Mouse (Mus musculus) left cerebral cortex, adult 2 months (tissue): ENCODE measurements around the gene Ppp3ca. TPM values are rescaled to one million over a fixed set of nuclear protein-coding genes. Genes with fewer than 3 reads are reported as not detected.

ENCODE experiments used
- DNase-seq, 2 experiments: peaks; one replicate each; pipeline ENCODE4 v3.0.0; 2021 to 2022; ENCODE audit warnings: low spot score in 2 of 2, mixed read lengths in 1 of 2; ENCODE audit errors: extremely low spot score in 1 of 2
- H3K27ac ChIP-seq: fragments of 200-600 bp; 2 replicates; pipeline ENCODE4 v1.8.1; 2022
- H3K4me3 ChIP-seq: fragments of 200-600 bp; 2 replicates; pipeline ENCODE4 v1.8.1; 2022
- CTCF ChIP-seq: fragments of 200-600 bp; IDR thresholded peaks from 2 replicates; pipeline ENCODE4 v1.8.1; 2022; ENCODE audit warnings: antibody characterized with exemption, mild to moderate bottlenecking, moderate library complexity
- intact Hi-C: fragments of 180-260 bp; cut with DNase I; formaldehyde crosslinking; loops from one replicate; pipeline ENCODE4 v1.15.1; 2025
- total RNA-seq, 2 experiments: library from RNA; stranded (reverse); gene quantifications; 2 replicates each; pipeline ENCODE4 v1.2.3; 2021

Ppp3ca gene
- total RNA-seq, 2 experiments from 2014 or later, result 868 to 887 TPM

DNA sequence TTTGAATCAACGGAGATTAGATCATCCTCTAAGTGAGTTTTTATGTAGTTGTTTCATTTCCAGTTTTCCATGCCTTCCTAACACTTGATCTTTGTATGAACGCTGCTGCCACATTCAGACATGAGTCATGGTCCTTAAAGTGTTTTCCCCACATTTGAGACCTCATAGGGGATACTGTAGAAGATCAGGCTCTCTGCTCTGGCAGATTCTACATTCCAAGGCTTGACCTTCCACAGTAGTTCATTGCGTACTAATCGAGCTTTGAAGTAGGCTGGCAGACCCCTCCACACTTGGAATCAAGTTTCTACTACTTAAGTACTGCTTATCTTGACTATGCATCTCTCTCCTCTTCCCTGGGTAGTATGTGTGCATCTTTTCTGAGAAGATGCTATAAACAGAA is 183.7 kb downstream of the Ppp3ca start:
- Histone ChIP-seq H3K4me3 (no peak overlapping the region), H3K27ac (no peak overlapping the region)
- no peak for TF ChIP-seq CTCF
- intact Hi-C loops, result no loop called here
- DNase-seq, result no peak

DNA sequence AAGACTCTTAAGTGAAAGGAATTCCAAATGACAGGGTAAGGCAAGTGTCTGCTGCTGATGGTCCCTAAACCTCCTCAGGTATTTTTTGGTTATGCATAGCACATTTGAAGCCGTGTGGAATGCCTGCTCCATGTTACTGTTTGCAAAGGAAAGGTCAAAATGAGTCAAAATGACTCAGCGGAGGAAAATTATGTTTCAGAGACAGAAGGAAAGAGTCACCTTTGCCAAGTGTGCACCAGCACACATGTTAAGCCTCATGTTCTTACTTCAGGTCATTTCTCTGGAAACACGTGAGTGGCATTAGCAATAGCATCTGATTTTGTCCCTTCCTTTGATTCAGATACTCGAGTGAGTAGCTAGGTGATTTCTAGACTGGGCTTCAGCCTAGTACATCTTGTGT is 186.1 kb downstream of the Ppp3ca start:
- TF ChIP-seq CTCF, result no peak
- intact Hi-C loops, result no loop called here

DNA sequence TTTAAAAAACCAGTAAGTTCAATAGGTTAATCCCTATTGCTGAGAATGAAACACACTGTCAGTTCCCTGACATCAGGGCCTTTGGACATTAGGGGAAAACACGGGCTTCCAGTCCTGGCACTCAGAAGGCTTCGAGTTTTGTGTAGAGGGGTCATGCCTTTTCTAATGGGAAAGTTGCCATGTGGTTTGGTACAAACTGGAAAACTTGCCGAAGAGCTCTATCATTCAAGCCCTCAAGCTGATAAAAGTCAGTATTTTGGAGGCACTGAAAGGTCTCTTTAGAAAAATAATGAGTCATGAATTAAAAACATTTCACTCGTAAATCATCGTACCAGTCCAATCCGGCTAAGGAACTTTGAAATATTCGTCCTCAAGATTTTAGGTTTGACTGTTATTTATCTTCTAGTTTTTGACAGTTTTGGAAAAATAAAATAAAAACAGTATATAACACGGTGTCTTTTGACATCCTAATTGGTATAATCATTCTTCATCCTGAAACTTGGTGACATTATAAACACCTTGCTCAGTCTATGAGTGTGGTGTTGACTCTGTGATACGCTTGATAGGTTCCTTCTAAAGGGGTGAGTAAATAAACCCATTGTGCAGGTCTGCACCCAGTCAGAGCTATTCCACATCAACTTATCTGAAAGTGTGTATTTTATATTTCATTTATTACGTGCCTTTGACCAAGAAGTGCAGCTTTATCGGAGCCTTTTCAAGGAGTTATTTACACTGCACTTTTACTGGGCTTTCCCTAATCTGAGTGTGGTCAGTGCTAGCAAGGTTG is 192.3 kb downstream of the Ppp3ca start:
- no peak overlapping the region for H3K4me3 ChIP-seq
- DNase-seq, result no peak
- no peak overlapping the region for H3K27ac ChIP-seq
- no peak for TF ChIP-seq CTCF
- intact Hi-C loops, result no loop called here

More for the DNA sequence above, 186.1 kb downstream of the Ppp3ca start:
- no peak for DNase-seq
- Histone ChIP-seq H3K4me3 (no peak overlapping the region), H3K27ac (peak overlapping the region; percentile 11)

DNA sequence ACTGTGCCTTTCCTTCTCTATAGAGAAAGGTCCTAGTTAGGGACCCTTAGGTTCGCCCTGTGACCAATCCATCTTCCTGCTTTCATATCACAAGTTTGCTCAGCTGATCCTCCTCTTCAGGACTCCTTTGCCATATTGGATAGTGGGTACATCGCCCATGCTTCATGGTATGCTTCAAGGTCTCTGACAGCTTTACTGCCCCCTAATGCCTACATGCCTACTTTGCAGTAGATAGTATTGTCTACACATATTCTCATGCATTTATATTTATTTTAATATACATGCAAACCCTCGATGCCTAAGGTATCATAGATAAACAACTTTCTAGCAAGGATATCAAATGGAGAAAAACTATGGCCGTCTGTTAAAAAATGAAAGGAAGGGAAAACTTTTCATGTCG is 193.2 kb downstream of the Ppp3ca start:
- TF ChIP-seq CTCF, result peak; percentile 8; the same call in 1 of the 2 replicates
- intact Hi-C loops, result no loop called here
- no peak for DNase-seq
- H3K4me3 ChIP-seq, result no peak overlapping the region
- no peak overlapping the region for H3K27ac ChIP-seq

DNA sequence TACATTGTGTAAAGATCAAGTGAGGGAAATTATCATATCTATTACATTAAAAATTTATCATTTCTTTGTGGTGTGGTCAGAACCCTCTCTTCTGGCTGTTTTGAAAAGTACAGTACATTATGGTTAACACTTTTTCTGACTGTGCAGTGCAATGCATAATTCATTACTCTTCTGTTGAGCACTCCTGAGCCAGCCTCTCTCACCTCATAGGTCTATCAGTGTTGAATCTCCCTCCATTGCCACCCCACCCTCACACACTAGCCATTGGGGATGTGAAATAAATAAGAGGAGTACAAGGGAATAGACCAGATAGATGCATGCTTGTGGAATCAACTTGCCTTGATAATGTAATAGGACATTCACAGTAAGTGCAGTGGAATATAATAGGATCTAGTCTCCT is 194.4 kb downstream of the Ppp3ca start:
- Histone ChIP-seq H3K27ac (no peak overlapping the region), H3K4me3 (no peak overlapping the region)
- no peak for DNase-seq
- intact Hi-C loops, result no loop called here
- TF ChIP-seq CTCF, result no peak

DNA sequence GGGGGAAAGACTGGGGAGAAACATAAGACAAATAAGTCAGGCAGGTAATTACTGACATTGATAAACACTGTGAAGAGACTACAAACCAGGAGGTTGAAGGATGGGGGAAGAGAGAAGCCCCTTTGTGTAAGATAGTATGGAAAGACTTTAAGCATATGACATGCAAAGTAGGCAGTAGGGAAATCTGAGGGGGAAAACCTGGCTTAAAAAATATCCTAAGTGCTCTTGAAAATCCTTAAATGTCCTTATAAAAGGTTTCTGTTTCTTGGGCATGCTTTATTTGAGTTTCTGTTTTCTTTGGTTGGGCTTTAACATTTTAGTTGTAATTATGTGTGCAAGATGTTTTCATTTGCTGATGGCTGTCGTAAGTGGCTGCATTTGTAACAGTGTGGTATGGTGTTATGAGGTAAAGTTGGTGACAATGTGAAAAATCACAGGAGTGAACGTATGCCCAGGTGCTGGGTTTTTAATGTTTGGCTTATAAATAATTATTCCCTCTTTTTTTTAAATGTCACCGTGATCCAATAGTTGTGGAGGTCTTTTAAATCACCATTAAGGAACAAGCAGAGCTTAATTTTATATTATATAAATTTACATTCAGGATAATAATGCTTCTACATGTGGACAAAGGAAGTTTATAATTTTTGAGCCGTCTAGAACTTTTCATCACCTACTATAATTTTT is 195.4 kb downstream of the Ppp3ca start:
- no peak for DNase-seq
- no peak for TF ChIP-seq CTCF

DNA sequence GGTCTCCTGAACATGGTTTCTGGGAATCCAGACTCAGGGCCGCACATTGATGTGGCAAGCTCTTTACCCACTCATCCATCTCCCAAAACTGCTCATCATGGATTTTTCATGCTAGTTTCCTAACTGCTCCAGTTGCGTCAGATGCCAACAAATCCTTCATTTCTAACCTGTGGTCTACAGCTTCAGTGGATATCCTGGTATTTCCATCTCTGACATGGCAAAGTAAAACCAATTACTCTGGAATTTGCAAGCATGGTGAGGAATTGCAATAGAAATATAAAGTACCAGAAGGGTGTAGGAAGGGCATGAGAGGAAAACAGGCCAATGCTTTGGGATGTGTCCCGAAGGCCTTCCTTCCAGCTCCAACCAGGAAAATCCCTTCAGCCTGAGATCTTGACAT is 196.2 kb downstream of the Ppp3ca start:
- DNase-seq, result no peak
- no peak for TF ChIP-seq CTCF
- intact Hi-C loops, result no loop called here
- H3K27ac ChIP-seq, result no peak overlapping the region
- H3K4me3 ChIP-seq, result no peak overlapping the region

More for the DNA sequence above, 195.4 kb downstream of the Ppp3ca start:
- Histone ChIP-seq H3K27ac (no peak overlapping the region), H3K4me3 (no peak overlapping the region)
- intact Hi-C loops, result no loop called here

DNA sequence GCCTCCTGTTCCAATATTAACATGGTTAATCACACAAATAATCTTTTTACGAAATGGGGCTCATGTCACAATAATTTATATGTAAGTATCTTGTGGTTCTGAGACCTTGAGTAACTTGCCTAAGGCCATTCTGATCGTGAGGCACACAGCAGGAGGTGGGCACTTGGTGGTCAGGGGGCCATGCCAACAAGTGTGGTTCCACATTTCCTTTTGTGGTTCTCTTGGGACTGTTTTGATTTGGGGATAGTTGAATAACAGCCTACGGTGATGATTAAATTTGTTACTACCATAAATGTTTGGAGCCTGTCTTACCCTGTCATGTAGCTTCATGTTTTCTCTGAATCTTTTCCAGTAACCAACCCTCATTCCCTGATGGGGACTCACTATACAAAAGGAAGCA is 196.6 kb downstream of the Ppp3ca start:
- TF ChIP-seq CTCF, result no peak
- Histone ChIP-seq H3K27ac (no peak overlapping the region), H3K4me3 (no peak overlapping the region)
- intact Hi-C loops, result no loop called here
- DNase-seq, result no peak

DNA sequence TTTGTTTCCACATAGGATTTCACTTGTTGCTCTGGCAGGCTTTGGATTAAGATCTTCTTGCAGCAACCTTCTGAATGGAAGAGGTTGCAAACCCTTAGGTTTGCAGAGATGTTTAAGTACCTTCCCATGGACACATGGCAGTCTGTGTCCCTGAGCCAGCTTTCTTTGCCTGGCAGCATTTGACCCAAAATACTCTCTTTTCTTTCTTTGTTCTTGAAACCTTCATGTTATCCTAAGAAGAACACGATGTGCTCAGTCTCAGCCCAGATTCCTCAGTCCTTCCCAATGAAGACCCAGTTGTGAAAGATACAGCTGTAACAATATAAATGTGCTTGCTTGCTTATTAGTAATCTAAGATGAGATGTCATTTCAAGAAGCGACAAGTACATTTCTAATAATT is 197.4 kb downstream of the Ppp3ca start:
- Histone ChIP-seq H3K4me3 (no peak overlapping the region), H3K27ac (no peak overlapping the region)
- no peak for TF ChIP-seq CTCF
- DNase-seq, result no peak
- intact Hi-C loops, result no loop called here

DNA sequence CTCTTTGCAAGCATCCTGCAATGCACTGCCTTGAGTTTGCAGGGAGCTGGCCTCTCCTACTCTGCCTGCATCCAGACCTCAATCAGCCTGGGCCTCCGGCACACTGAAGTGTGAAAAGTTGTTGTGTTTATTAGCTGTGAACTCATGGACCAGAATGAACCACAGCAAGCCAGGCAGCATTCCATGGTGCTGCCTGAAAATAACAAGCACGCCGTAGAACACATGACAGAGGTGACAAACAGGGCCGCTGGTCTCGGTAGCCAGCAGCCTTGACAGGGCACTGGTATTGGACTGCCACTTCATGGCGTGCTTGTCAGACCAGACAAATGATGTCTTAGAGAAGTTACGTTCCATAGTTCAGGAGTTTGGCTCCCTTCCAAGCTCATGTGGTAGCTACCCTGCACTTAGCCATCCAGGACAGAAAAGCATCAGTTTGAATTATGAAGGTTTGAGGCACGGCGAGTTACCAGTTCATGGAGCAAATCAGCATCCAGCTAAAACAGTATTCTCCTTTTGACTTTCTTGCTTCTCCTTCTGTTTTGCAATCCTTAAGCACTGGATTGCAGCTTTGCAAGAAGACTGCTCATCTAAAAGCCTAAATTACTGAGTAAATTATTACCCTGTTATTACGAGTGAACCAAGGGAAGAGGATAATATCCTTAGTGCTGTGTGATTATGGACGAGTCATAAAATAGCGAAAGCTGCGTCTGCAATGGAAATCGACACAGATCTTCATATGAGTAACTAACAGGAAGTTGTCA is 202.0 kb downstream of the Ppp3ca start:
- no peak for TF ChIP-seq CTCF
- Histone ChIP-seq H3K27ac (peak overlapping the region; percentile 7), H3K4me3 (no peak overlapping the region)
- intact Hi-C loops, result no loop called here
- no peak for DNase-seq

DNA sequence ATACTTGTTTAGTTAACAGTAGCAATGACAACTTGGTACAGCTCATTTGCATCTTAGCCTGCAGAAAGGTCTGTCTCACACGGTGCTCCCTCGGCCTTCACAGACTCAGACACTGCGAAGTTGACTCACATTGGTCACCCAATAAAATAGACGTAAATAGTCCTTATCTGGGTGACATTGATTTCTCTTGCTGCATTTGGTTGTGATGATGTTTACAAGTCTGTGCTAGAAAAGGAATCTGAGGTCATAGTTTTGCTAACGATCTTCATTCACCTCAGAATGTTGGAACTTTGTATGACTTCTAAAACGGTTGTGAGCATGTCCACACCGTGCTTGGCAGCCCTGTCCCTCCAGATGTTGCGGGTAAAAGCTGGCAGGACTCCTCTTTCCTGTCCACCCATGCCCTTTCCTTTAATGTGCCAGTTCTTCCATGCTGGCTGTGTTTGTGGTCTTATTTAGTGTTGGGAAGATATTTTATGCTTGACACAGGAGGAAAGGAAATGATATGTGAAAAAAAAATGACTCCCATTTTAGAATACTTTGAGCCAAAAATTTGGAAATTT is 202.7 kb downstream of the Ppp3ca start:
- Histone ChIP-seq H3K27ac (peak overlapping the region; percentile 7), H3K4me3 (no peak overlapping the region)
- no peak for TF ChIP-seq CTCF
- intact Hi-C loops, result no loop called here
- DNase-seq, result no peak

DNA sequence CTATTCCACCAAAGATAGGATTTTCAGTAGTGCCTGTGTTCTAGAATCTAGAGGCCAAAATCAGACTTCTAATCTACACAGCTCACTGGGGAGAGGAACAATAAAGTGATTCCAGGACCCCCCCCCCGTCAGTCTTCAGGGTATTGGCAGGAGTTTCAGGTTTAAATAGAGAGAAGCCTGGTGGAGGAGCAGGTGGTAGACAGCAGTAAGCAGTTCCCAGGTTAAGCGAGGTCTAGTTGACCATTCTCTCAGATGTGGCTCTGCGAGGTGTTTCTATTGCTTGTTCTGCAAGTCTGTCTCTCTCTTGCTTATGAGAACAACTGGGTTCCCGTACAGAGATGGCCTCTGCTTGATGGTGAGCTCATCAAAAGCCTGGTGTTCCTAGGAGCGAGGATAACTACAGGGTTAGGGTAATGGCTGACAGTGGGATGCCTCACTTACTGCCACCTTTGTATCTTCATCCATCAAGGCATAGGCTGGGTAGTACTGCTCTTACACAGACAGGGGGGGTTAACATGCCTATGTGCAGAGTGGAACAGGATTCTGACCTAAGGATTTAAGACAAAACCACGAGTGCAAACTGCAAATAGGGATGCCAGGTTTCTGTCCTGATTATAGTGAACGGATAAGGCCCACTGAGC is 204.0 kb downstream of the Ppp3ca start:
- no peak for DNase-seq
- Histone ChIP-seq H3K4me3 (no peak overlapping the region), H3K27ac (no peak overlapping the region)
- intact Hi-C loops, result no loop called here
- no peak for TF ChIP-seq CTCF
